Mouse (Mus musculus): ENCODE data around the gene Hormad1.

- TF ChIP-seq ZC3H11A (IDR thresholded peaks at IDR 0.05; ENCODE audit: borderline replicate concordance, low read depth, low read length) (no peak), CHD2 (IDR thresholded peaks at IDR 0.05; ENCODE audit: low read depth, low read length) (peak; percentile 89), HCFC1 (IDR thresholded peaks at IDR 0.05; ENCODE audit: borderline replicate concordance, insufficient read depth, low read length) (no peak)
Measured at GRCm38 (mm10) chr3:95588604-95589086, 29.2 kb downstream of the Hormad1 start, which contains the start of gene Golph3l.

All from ES-E14 (cell line).